18 mouse cellular contexts compared by ENCODE assay signal in genomic region chr15:81210496-81210895, GRCm38 (mm10). TPM values are rescaled to one million over a fixed set of nuclear protein-coding genes. Genes with fewer than 3 reads are reported as not detected.
DNase-seq lines count a peak whose midpoint lies in the region; ATAC-seq and TF ChIP-seq lines count a peak whose summit lies in the region.
"Had no signal": no experiment of that assay in that cellular context is flagged by ENCODE, and none has a peak within 500 bp of the region (broad histone marks: within the 10 kb centered on the region; RNA-seq: fewer than 3 reads in every experiment).

No protein-coding gene starts in this region.

- no peaks in the 10 kb centered on the region for H3K9me3 ChIP-seq in liver, embryonic 11.5 days (ENCODE audit: control insufficient read depth, low read length)
- H3K9me3 ChIP-seq in stomach, postnatal 0 days (ENCODE audit: control insufficient read depth, low read length), result no peaks in the 10 kb centered on the region
- H3K9me3 ChIP-seq: forebrain, embryonic 12.5 days; heart, embryonic 13.5 days; hindbrain, embryonic 12.5 days; midbrain, embryonic 13.5 days; neural tube, embryonic 13.5 days had no signal

- H3K4me3 ChIP-seq in liver, embryonic 11.5 days (ENCODE audit: low read depth, low read length), result no peak overlapping the region
- H3K4me3 ChIP-seq in stomach, postnatal 0 days (ENCODE audit: low read depth, low read length), result no peak overlapping the region
- H3K4me3 ChIP-seq: forebrain, embryonic 12.5 days; heart, embryonic 13.5 days; hindbrain, embryonic 12.5 days; layer of hippocampus, adult 2 months; midbrain, embryonic 13.5 days; neural tube, embryonic 13.5 days had no signal

- TF ChIP-seq EP300 in stomach, postnatal 0 days (optimal IDR thresholded peaks at IDR 0.05), result no peak

- no peak for TF ChIP-seq CTCF in stomach, postnatal 0 days (IDR thresholded peaks at IDR 0.05; ENCODE audit: low read depth)

- 64% methylated on average over 5 of the region's 5 CpGs for WGBS in liver, embryonic 11.5 days
- 60% methylated on average over 5 of the region's 5 CpGs for WGBS in stomach, postnatal 0 days

- no peak overlapping the region for H3K4me2 ChIP-seq in liver, embryonic 11.5 days
- H3K4me2 ChIP-seq in stomach, postnatal 0 days (replicated peaks; ENCODE audit: low read depth), result no peak overlapping the region
- H3K4me2 ChIP-seq: forebrain, embryonic 12.5 days; heart, embryonic 13.5 days; hindbrain, embryonic 12.5 days; lung, embryonic 14.5 days; midbrain, embryonic 13.5 days; neural tube, embryonic 13.5 days had no signal

- no peaks in the 10 kb centered on the region for H3K27me3 ChIP-seq in liver, embryonic 11.5 days (replicated peaks; ENCODE audit: control insufficient read depth, insufficient read depth, low read length)
- no peaks in the 10 kb centered on the region for H3K27me3 ChIP-seq in stomach, postnatal 0 days (ENCODE audit: control insufficient read depth, insufficient read depth, low read length)
- H3K27me3 ChIP-seq: forebrain, embryonic 12.5 days; heart, embryonic 13.5 days; hindbrain, embryonic 12.5 days; midbrain, embryonic 13.5 days; neural tube, embryonic 13.5 days had no signal

- no peaks in the 10 kb centered on the region for H3K36me3 ChIP-seq in liver, embryonic 11.5 days (ENCODE audit: control insufficient read depth, insufficient read depth, low read length)
- H3K36me3 ChIP-seq in stomach, postnatal 0 days (ENCODE audit: control insufficient read depth, insufficient read depth, low read length), result no peaks in the 10 kb centered on the region
- H3K36me3 ChIP-seq: forebrain, embryonic 12.5 days; heart, embryonic 13.5 days; hindbrain, embryonic 12.5 days; midbrain, embryonic 13.5 days; neural tube, embryonic 13.5 days had no signal

- no peak overlapping the region for H3K9ac ChIP-seq in liver, embryonic 11.5 days (ENCODE audit: low read depth, low read length)
- H3K9ac ChIP-seq in stomach, postnatal 0 days (ENCODE audit: low read length), result no peak overlapping the region
- H3K9ac ChIP-seq: forebrain, embryonic 12.5 days; heart, embryonic 13.5 days; hindbrain, embryonic 12.5 days; lung, embryonic 14.5 days; midbrain, embryonic 13.5 days; neural tube, embryonic 13.5 days had no signal

- peak; percentile 20 for DNase-seq in retina, postnatal 1 day
- no peak for DNase-seq in retina, embryonic 14.5 days (ENCODE audit: low spot score)
- DNase-seq in MEL-GATA-1-ER (ENCODE audit: extremely low read depth, low read depth), result peak; percentile 19
- no peak for DNase-seq in liver, embryonic 11.5 days (ENCODE audit: low spot score)
- no peak for DNase-seq in layer of hippocampus, postnatal 14 days (ENCODE audit: low spot score in 2 of 2)
- no peak for DNase-seq in stomach, postnatal 0 days (ENCODE audit: low spot score)
- DNase-seq: cerebellum, adult 18-20 months; gastrocnemius, postnatal 10 days; lung, embryonic 14.5 days; right cerebral cortex, adult 18-20 months; thymus, postnatal 4 days had no signal

- no peaks in the 10 kb centered on the region for H3K4me1 ChIP-seq in liver, embryonic 11.5 days (replicated peaks; ENCODE audit: control insufficient read depth, insufficient read depth, low read length)
- no peaks in the 10 kb centered on the region for H3K4me1 ChIP-seq in stomach, postnatal 0 days (replicated peaks; ENCODE audit: control insufficient read depth, insufficient read depth)
- H3K4me1 ChIP-seq: forebrain, embryonic 12.5 days; heart, embryonic 13.5 days; hindbrain, embryonic 12.5 days; midbrain, embryonic 13.5 days; neural tube, embryonic 13.5 days had no signal

- H3K27ac ChIP-seq in liver, embryonic 11.5 days (ENCODE audit: low read depth, low read length), result no peak overlapping the region
- H3K27ac ChIP-seq in stomach, postnatal 0 days (replicated peaks), result no peak overlapping the region
- H3K27ac ChIP-seq: forebrain, embryonic 12.5 days; heart, embryonic 13.5 days; hindbrain, embryonic 12.5 days; layer of hippocampus, adult 2 months; midbrain, embryonic 13.5 days; neural tube, embryonic 13.5 days had no signal

- ATAC-seq in inflammation-experienced regulatory T-cells, adult 6 months, result peak; percentile 70
- no peak for ATAC-seq in liver, embryonic 11.5 days (replicated peaks; ENCODE audit: low FRiP score)
- ATAC-seq in stomach, postnatal 0 days (ENCODE audit: low FRiP score, low TSS enrichment), result no peak
- ATAC-seq: midbrain, embryonic 13.5 days had no signal

RNA-seq across cellular contexts. Expression of gene Mrtfa, which starts 19.9 kb away (rescaled TPM):
- 10 to 100 TPM; 47.3 to 66.5 (median 48.1) TPM for polyA plus RNA-seq in inflammation-experienced regulatory T-cells, adult 6 months (2017; shearing (Covaris generic))
- polyA plus RNA-seq in liver, embryonic 11.5 days (2014; fragmentation: Nextera tagmentation; extraction: Ambion mirVana), result 18.9 and 20.6 TPM in 2 replicates
- total RNA-seq in layer of hippocampus, postnatal 14 days (2021), result 10 to 100 TPM; 78.6 to 79.7 TPM
- 12.6 and 14.3 TPM in 2 replicates for polyA plus RNA-seq in stomach, postnatal 0 days (2015; fragmentation: Nextera tagmentation; extraction: Ambion mirVana)

RNA-seq across cellular contexts. Expression of gene Mchr1, which starts 24.8 kb away (rescaled TPM):
- polyA plus RNA-seq in inflammation-experienced regulatory T-cells, adult 6 months (2017; shearing (Covaris generic)), result not detected
- 0.12 and 0.29 TPM in 2 replicates for polyA plus RNA-seq in liver, embryonic 11.5 days (2014; fragmentation: Nextera tagmentation; extraction: Ambion mirVana)
- total RNA-seq in layer of hippocampus, postnatal 14 days (2021), result 10 to 100 TPM; 21.7 to 22.2 TPM
- 3.0 and 4.9 TPM in 2 replicates for polyA plus RNA-seq in stomach, postnatal 0 days (2015; fragmentation: Nextera tagmentation; extraction: Ambion mirVana)

Comparison
In these comparisons a context has a peak if more than half of its experiments do, and no peak if none do; other contexts are left out.
1. DNase-seq: peak in retina, postnatal 1 day (single experiment) and MEL-GATA-1-ER (single experiment); none in retina, embryonic 14.5 days (single experiment), liver, embryonic 11.5 days (single experiment), layer of hippocampus, postnatal 14 days (0 of 2) and stomach, postnatal 0 days (single experiment).